Mouse (Mus musculus): Measurements from ENCODE around the gene Slc25a21.
A peak's percentile ranks its signal among the peaks of the same experiment; 100 is the strongest.

The Slc25a21 gene

DNA sequence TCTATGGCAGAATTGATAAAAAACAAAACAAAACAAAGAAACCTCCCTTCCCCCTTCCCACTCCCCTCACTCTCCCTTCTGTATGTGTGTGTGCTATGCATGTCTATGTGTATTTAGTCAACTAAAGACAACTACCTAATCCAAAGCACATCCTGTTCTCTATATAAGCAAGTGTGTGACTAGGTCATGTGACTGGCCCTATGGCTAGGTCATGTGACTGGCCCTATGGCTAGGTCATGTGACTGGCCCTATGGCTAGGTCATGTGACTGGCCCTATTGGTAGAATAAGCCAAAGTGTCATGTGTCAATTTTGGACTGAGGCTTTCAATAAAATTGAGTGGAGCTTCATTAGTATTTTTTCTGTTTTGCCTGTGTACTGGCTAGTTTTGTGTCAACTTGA, 324.1 kb downstream of the Slc25a21 start:
- no peak for DNase-seq

DNA sequence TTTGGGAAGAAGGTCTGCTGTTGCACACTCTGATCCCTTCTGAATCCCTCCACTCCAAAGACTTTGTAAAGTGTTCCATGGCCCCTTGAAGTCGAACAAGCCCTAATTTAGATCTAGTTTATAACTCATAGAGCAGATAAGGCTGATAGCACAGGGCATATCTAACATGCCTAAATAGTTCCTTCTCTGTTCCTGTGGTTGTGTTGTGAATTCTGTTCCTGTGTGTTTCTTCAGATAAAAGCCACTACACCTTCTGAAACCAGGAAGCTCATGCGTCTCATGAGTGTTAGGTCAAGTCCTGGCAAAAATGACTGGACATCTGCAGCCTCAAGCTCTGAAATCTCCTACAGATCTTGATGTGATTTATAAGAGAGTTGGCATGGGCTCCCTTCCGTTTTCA, 326.7 kb downstream of the Slc25a21 start:
- DNase-seq, result no peak

DNA sequence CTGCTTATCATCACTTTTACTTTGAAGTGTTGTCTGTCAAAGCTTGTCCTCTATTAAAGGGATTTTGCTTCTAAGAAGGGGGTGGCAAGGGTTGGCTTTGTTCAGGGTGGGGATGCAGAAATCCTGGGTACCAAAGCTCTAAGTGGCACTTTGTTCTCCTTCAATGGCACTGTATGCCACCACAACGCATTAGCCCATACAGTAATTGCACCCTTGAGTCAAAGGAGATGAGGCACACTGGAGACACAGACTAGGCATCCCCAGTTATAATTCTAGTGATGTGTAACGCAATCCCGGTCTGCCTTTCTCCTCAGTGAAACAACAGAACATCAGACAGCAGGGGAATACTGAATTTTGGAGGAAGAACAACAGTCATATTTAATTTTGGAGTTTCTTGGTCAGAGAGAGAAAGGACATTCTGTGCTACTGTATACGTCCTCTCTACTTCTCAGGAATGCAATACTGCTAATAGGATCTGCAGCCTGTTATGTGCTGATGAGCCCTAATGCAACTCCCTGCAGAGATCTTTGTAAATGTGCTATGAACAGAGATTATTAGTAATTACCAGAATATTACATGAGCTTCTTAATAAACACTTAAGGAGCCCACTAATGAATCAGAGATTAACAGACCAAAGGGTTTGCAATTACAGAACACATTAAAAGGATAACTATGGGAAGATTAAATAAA, 333.3 kb downstream of the Slc25a21 start:
- DNase-seq, result no peak

DNA sequence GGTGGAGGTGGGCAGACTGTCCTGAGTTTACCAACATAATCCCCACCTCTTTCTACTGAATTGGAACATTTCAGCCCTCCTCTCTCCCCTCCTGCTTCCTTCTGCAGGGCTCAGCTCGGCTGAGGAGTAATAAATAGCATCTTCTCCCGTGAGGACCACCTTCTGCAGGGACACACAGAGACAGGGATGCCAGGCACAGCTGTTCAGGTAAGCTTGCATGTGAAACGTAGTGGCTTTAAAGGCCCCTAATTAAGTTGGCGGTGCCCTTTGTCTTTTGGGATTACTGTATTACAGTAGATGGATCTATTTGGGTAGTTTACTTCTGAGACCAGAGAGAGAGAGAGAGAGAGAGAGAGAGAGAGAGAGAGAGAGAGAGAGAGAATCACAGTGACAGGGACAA, 344.6 kb downstream of the Slc25a21 start:
- DNase-seq, result no peak

DNA sequence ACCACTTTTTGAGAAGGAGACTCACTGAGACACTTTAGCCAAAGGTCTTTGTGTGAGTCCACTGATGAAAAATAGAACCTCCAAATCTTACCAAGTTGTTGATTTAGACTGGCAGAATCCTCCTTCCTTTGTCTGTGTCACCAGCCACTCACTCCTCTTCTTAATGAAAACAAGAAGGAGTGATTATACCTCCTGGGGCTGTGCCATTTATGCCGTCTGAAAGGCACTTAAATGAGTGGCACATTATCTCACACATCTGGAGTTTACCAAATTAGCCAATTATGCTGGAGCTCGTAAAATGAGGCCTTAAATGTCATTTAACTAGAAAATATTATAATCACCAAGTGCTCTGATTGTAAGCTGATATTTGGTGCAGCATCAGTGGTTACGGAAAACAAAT, 345.8 kb downstream of the Slc25a21 start:
- DNase-seq, result no peak

DNA sequence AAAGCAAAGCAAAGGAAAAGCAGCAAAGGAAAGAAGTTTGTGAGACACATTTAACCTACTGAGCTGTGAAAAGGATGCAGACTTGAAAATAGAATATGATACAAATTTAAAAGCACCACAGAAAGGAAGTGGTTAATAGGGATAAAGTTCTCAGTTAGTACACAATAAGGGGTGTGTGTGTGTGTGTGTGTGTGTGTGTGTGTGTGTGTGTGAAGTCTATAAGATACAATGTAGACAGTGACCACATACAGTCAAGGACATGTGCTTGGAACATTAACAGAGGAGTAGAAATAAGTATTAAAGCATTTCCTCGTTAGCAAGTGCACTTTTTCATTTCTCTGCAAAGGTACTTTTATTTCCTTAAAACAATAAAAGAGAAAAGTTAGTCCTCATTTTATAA, 367.3 kb downstream of the Slc25a21 start:
- DNase-seq, result no peak

DNA sequence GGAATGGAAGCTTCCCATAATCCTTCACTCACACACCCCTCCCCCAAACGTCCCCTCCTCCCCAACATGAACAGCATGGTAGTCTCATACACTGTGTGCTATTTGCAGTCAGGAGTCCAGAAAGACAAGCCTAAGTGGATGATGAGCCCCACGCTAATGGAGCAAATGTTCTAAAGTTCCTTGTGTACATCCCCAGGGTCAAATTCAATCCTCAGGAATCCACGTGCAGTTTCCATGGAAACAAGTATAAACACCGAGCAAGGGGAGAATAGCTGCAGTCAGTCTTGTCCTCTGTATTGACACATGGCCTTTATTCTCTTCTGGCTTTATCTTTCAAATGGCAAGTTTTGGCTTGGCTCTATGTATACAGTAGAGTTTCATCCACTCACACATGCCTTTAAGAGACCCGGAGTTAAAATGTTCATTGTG, 367.8 kb downstream of the Slc25a21 start:
- DNase-seq, result no peak

DNA sequence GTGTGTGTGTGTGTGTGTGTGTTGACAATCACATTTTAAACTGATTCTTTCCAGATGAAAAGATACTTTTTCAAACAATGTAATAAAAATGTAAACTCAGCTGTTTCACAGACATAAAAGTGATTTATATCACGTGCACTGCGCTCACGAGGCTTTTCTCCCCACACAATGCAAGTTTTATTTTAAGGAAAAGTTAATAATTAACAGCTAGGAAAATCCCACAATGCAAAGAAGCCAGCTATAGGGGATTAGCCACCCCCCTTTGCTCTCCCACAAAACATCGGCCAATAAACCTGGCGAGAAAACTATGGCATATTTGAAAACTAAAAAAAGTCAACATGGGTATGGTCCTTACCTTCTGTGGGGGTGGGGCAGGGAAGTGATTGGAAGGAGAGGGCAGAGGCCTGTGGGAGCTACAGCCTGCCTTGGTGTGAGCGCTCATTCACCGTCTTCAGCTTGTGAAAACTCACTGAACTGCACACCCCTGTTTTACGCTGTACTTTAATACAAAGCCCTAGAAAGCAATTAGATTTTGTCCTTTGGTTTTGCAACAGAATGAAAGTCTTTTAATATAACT, 369.4 kb downstream of the Slc25a21 start:
- no peak for DNase-seq

DNA sequence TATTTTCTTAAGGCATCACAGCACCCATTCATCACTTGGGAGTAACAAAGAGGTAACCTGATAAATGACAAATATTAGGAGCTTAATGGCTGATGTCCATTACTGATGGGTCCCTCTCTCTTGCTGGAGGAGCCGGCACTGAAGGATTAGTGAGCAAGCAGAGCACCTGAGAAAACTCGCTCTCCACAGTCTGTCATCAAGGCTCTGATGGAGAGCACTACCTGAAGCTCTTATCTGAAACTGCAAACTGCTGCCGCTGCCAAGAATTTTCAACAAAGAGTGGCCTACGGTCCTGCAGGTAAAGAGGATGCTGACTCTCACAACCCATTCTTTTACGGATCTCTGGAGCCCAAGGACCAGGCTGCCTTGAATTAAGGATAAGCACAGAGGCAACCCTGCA, 372.6 kb downstream of the Slc25a21 start:
- no peak for DNase-seq

DNA sequence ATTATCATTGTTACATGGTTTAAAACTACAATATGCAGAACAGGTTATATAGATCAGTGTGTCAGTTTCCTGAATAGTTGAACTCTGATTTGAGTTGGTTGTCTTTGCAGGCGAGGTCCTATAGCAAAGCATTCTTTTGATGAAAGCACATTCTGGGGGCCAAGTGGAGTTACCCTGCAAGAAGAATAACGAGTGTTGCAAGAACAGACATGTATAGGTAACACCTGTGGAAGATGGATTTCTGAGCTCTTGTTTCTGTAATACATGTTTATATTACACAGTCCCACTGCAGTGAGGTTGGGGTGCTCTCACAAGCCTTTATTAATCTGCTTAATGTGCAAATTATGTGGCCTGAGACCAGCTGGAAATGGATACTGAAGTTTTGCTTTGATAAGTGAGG, 375.1 kb downstream of the Slc25a21 start:
- DNase-seq, result no peak

DNA sequence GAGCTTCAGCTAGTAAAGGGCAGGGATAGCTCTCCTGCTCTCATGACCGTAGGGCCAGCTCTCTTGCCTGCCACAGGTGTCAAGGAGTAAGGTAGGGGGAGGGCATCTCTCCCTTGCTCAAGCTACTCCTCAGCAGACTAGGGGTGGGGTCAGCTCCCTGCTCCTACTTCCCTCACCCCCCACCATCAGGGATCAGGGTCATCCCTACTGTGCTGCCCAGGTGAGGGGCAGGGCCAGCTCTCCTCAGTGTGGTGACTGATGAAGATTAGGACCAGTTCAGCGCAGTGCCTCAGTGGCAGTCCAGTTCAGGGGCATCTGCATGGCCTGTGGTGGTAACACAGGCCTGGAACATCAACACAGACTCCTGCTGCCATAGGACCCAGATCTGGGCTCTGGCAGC, 376.7 kb downstream of the Slc25a21 start:
- no peak for DNase-seq

DNA sequence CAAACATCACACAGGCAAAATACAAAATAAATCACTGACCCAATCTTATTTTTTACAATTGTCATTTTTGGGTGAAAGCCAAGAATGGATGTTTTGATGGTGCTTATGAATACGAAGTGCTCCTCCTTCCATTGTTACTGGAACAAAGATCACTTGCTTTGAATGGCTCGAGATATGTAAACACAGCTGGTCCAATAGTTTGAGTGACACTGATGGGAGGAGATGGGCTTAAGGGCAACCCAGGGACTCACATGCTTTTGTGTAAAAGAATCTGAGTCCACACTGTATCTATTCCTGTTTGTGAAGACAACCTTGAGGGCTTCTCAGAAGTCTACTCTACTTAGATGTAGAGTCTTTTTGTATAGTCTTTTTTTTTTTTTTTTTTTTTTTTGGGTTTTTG, 389.8 kb downstream of the Slc25a21 start:
- no peak for DNase-seq

DNA sequence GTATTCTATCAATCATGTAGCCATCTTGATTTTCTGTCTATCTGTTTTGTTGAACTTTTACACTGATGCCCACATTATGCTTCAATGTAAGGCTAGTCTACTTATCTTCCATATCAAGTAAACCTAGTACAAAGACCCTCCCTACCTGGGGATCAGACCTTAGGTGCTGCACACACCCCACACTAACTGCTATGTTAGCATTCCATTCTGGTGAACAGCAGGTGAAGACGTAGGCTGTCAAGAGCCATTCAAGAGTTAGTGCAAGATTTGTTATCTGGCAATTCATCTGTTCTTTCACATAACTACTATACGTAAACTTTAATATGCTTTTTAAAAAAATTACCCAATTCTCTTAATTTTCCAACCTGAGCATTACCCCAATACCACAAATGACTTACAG, 390.2 kb downstream of the Slc25a21 start:
- DNase-seq, result no peak

DNA sequence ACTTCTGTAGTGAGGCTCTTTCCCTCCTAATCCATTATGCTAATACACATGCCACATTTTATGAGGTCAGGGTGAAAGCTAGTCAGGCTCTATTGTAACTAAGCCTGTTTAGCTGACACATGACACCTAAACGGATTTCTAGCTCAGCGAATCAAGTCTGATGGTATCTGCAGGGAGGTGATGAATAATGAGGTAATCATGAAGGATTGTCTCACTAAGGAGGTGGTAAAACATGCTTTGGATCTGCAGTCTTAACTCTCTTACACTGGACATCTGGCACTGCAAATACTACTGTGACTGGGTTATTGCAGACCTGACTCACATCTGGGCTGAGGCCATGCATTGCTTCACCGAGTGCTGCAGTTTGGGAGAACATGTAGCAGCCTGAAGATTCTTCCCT, 392.8 kb downstream of the Slc25a21 start:
- DNase-seq, result no peak

DNA sequence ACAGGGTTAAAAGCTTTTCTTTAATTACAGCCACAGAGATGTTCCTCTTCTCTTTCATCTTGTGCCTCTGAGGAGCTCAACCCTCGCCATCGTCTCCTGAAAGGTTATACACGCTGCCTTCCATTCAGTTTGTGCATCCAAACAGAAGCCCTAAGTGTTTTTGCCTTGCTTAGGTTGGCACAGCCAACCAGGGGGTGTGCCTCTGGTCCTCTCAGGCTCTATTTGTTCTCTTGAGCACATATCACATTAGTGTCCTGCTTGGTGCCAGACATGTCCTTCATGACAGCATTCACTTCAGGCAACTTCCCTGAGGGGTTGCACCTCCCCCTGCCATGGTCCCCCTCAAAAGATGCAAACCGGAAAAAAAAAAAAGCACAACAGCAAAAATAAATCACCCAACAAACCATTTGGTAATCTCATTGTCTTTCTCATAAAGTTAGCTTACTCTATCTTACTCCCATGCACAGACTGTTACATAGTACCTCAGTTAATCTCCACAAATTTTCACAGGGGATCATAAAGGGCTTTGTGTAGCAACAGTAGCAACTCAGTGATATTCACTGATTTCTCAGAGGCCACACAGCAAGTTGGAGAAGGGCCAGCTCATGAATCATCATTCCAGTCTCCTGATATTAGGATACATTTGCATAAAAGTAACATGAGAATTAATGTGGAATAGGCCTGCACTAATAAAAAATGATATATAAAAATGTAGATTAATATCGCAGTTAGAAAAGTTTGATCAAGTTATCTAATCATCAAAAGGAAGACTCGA, 398.4 kb downstream of the Slc25a21 start:
- no peak for DNase-seq

DNA sequence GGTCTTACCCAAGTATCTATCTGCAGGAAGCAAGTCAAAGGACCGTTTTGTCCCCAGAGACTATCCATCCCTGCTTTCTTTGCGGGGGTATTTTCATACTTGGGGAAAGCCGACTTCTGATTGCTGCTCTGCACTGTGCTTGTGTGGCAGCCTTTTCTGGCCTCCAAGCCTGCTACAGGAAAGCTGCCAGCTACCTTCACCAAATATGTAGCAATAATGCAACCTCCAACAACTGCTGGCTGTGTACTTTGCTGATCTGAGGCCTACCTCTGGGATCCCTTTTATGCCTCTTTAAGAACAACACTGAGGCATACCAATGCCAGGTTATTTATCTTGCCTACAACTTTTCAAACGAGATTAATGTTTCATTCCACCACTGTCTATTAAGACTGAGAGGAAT, 408.0 kb downstream of the Slc25a21 start:
- no peak for DNase-seq

DNA sequence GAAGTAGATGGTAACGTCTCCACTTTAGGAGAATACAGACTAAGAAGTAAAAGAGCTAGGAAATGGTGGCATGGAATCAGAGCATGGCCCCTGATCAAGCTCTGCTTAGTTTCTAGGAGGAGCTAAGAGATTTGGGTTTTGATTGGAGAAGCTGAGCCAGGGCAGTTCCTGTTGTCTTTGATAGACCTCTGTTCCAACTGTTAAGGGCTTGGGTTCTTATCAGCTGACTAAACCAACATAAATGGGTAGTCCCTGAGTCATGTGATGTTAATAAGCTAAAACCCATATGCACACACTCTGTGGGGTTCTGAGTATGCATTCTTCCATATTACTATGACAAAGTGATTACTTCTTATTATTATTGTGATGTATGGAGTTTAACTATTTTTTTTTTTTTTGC, 412.0 kb downstream of the Slc25a21 start:
- DNase-seq, result no peak

DNA sequence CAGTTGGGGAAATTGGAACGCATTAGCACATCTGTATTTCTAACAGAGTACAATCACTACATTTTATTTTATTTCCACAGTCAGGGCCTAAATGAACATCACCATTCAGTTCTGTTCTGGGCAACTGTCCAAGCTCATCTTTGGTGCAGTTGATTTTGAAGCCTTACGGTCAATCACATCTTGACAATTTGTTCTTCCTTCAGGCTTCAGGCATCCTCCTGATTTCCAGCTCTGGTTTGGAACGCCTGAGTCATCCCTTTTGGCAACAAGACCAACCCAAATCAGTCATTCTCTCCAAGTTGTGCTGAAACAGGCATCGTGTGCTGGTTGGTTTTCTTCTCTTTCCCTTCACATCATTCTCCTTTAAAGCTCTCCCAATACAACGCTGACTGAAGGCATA, 416.1 kb downstream of the Slc25a21 start:
- DNase-seq, result no peak

DNA sequence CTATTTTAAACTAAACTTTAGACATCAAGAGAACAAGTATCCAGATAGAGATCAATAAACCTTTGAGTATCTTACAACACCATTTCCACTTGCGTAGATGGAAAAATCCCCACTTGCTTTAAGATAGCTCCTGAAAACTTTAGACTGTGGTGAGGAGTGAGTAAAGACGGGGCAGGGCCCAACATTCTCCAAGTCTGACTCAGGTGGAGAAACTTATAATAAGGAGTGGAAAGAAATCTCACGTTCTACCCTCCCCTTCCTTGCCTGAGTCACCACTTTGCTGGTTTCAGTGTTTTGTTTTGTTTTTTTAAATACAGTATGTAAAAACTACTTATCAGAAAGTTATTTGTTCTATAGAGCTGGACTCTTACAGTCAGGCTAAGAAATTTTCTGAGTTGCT, 417.7 kb downstream of the Slc25a21 start:
- DNase-seq, result no peak

DNA sequence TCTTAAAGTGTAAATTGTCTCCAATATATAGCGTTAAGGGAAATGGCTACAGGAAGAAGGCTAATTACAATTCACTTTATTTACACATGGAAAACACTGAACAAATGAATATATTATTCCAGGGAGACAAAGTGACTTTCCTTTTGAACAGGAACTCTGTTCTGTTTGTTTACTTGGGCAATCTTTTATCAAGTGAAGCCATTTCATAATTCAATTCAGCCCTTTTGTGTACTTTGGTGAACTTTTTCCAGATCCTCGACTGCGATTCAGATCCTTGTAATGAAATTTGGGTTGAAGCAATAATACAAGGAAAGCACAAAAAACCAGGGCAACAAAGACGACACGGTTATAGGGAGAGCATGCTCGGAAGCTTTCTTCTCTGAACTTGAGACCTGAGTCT, 423.3 kb downstream of the Slc25a21 start:
- DNase-seq, result no peak

DNA sequence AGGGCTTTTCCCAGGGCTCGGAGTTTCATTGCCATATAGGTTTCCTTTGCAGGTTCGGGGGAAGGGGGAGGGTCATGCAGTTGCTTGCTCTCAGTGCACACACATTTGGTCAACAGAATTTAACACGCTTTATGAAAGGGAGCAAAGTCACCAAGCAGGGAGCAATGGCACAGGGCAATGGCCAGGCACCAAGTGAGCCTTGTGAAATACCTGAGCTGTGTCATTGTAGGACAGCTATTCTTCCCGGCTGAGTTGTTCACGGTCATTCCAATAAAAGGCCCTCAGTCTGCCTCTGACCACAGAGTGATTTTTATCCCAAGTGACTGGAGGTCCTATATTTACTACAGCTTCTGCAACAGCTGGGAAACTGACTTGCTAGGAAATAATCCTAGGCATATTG, 427.9 kb downstream of the Slc25a21 start:
- no peak for DNase-seq

DNA sequence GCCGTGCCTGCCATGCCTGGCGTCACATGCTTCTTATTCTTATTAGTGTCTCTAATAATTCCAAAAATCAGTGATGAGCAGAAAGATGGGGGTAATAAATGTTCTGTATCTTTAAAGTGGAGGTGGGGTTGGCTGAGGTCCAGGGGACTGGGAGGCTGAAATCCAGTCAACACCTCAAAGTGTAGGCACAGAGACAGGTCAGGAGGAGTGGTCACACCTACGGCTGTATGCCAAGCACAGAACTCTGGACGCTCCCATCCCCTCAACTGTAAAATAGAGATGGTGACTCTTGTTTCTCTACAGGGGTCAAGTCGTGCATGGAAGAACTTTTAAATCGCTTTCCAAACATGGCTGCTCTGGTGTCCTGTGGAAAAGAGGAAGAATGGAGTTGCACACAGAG, 429.8 kb downstream of the Slc25a21 start:
- no peak for DNase-seq

DNA sequence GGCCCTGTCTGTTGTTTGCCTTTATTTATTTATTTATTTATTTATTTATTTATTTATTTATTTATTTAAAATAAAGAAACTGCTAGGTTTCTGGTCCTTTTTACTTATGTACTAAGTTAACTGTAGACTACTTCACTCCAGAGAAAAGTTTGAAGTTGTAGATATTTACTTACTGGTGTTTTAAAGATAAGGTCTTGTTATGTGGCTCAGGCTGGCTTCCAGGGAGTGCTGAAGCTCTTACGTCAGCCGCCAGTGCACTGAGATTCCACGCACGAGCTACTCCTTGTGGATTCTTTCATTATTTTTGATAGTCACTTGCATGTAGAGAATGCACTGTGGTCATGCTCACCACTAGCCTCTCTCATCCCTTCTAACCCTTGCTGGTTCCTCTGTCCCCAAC, 460.2 kb downstream of the Slc25a21 start:
- DNase-seq, result peak; percentile 4

DNA sequence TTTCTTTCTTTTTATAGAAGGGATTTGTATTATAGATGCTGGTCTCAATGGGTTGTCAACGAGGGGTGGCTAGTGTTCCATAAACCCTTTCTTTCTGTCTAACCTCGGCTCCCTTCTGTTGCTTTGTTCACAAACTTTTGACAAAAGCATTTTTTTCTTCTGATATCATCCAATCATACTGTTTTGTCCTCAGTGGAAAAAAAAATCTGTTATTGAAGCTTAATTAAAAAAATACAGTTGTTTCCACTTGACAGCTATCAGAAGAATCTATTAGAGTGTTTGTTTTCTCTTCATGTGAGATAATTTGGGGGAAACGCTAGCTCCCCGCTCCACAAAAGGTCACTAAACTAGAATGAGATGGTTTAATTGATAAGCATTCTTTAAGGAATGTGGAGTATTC, 469.6 kb downstream of the Slc25a21 start:
- DNase-seq, result no peak

DNA sequence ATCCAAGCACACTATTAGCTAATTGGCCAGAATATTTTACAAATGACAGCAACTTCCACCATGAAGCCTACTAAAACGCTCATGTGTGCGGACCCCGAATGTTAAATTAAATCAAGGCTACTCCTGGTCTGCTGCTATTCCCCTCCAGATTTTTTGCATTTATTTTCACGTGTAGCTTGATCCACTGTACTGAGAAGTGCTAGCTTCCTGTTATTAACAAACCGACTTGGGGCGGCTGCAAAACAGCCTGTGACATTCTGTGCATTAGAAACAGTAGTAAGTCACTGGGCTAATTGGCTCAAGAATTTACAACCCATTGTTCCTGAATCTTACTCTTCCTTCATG, 478.6 kb downstream of the Slc25a21 start:
- DNase-seq, result no peak

Data from lung, postnatal 36 days (tissue).